Comparison of ENCODE assay signal across 8 mouse cellular contexts in the genomic region with DNA sequence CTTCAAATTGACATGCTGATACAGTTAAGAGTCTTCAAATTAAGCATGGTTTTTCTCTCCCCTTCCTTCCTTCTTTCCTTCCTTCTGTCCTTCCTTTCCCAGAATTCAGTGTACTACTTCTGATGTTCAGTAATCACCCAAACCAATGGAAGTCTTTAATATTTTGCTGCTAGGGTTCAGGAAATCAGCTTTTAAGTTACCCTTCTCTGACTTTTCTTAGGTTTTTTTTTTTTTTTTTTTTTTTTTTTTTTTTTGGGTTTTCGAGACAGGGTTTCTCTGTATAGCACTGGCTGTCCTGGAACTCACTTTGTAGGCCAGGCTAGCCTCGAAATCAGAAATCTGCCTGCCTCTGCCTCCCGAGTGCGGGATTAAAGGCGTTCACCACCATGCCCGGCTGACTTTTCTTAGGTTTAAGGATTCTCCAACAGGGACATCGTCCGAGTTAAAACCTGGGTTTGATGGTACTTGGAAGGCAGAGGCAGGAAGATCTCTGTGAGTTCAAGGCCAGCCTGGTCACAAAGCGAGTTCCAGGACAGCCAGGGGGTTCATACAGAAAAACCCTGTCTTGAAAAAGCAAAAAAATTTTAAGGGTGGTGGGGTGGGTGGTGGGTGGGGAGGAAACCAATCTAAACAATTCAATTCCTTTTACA. TPM values are rescaled to one million over a fixed set of nuclear protein-coding genes. Genes with fewer than 3 reads are reported as not detected.
A peak's percentile ranks its signal among the peaks of the same experiment; 100 is the strongest.
DNase-seq lines count a peak whose midpoint lies in the region; ATAC-seq and TF ChIP-seq lines count a peak whose summit lies in the region.

No protein-coding gene starts in this region.

- H3K4me2 ChIP-seq in limb, embryonic 11.5 days (ENCODE audit: low read depth, severe bottlenecking), result no peak overlapping the region
- peak overlapping the region; percentile 99; the same call in 1 of the 2 replicates for H3K4me2 ChIP-seq in neural tube, embryonic 14.5 days (ENCODE audit: low read depth, low read length)

- H3K4me1 ChIP-seq in cerebellum, adult 2 months (ENCODE audit: control insufficient read depth, insufficient read depth, low read length), result no peaks in the 10 kb centered on the region; the same call in 1 of the 2 replicates
- H3K4me1 ChIP-seq in megakaryocyte, embryonic 14.5 days, result peaks cover 27% of the 10 kb centered on the region
- H3K4me1 ChIP-seq in limb, embryonic 11.5 days (ENCODE audit: control insufficient read depth, insufficient read depth, low read length), result peaks cover 3% of the 10 kb centered on the region; the same call in 1 of the 2 replicates
- H3K4me1 ChIP-seq in neural tube, embryonic 14.5 days (ENCODE audit: control insufficient read depth, insufficient read depth, low read length), result peaks cover 22% of the 10 kb centered on the region

- TF ChIP-seq CTCF in cerebellum, adult 2 months (IDR thresholded peaks at IDR 0.05; ENCODE audit: borderline replicate concordance, insufficient read depth, low read depth, low read length), result no peak

- intact Hi-C loops in left cerebral cortex, postnatal 14 days (cut with DNase I), result no loop called here

- no peak overlapping the region for H3K27ac ChIP-seq in cerebellum, adult 2 months (ENCODE audit: insufficient read depth, low read length)
- H3K27ac ChIP-seq in limb, embryonic 11.5 days (replicated peaks; ENCODE audit: low read depth, low read length), result no peak overlapping the region
- no peak overlapping the region for H3K27ac ChIP-seq in neural tube, embryonic 14.5 days (ENCODE audit: low read depth, low read length)

- peaks cover 18% of the 10 kb centered on the region; the same call in 1 of the 2 replicates for H3K9me3 ChIP-seq in megakaryocyte, embryonic 14.5 days
- no peaks in the 10 kb centered on the region for H3K9me3 ChIP-seq in limb, embryonic 11.5 days (ENCODE audit: control insufficient read depth, low read length)
- no peaks in the 10 kb centered on the region for H3K9me3 ChIP-seq in neural tube, embryonic 14.5 days (ENCODE audit: control insufficient read depth, low read length)

- peaks cover 2% of the 10 kb centered on the region for H3K36me3 ChIP-seq in megakaryocyte, embryonic 14.5 days (replicated peaks; ENCODE audit: low read length)
- H3K36me3 ChIP-seq in limb, embryonic 11.5 days (ENCODE audit: control insufficient read depth, insufficient read depth, low read length), result no peaks in the 10 kb centered on the region
- H3K36me3 ChIP-seq in neural tube, embryonic 14.5 days (ENCODE audit: control insufficient read depth, insufficient read depth, low read length), result no peaks in the 10 kb centered on the region

- H3K9ac ChIP-seq in limb, embryonic 11.5 days (ENCODE audit: low read length), result no peak overlapping the region
- H3K9ac ChIP-seq in neural tube, embryonic 14.5 days (replicated peaks; ENCODE audit: low read depth, low read length), result 0 out of 2 replicates have a peak overlapping the region, but pooled peaks have one; percentile 25

- 93% methylated on average over 9 of the region's 9 CpGs for WGBS in cerebellum, adult 2 months
- WGBS in limb, embryonic 11.5 days, result 96% methylated on average over 8 of the region's 9 CpGs
- 92% methylated on average over 8 of the region's 9 CpGs for WGBS in neural tube, embryonic 14.5 days

- H3K27me3 ChIP-seq in cerebellum, adult 2 months (ENCODE audit: control insufficient read depth, insufficient read depth, low read length), result no peaks in the 10 kb centered on the region
- H3K27me3 ChIP-seq in megakaryocyte, embryonic 14.5 days (replicated peaks), result no peaks in the 10 kb centered on the region
- no peaks in the 10 kb centered on the region for H3K27me3 ChIP-seq in limb, embryonic 11.5 days (ENCODE audit: control insufficient read depth, insufficient read depth, low read length)
- no peaks in the 10 kb centered on the region; the same call in 1 of the 2 replicates for H3K27me3 ChIP-seq in neural tube, embryonic 14.5 days (ENCODE audit: control insufficient read depth, insufficient read depth, low read length)

- TF ChIP-seq POLR2A in cerebellum, adult 2 months (IDR thresholded peaks at IDR 0.05; ENCODE audit: borderline replicate concordance, insufficient read depth, low read length), result no peak

- no peak for ATAC-seq in megakaryocyte, adult 5-6 weeks (ENCODE audit: poor library complexity, severe bottlenecking)
- no peak for ATAC-seq in limb, embryonic 11.5 days (ENCODE audit: insufficient number of reproducible peaks, low FRiP score, low TSS enrichment, low read depth)
- ATAC-seq in neural tube, embryonic 14.5 days (ENCODE audit: low read depth), result no peak

- DNase-seq in cerebellum, adult 2 months, result peak in 1 of 2 experiments; percentile 26
- DNase-seq in cerebellum, adult 8-10 months, result no peak
- DNase-seq in limb, embryonic 11.5 days (ENCODE audit: low spot score), result peak; percentile 29
- DNase-seq in frontal cortex, postnatal 14 days (ENCODE audit: low spot score in 2 of 2), result no peak
- DNase-seq in left cerebral cortex, postnatal 14 days (ENCODE audit: low spot score in 2 of 2), result no peak

- H3K4me3 ChIP-seq in cerebellum, adult 2 months (replicated peaks; ENCODE audit: insufficient read depth, low read depth, low read length), result peak overlapping the region; percentile 9
- peak overlapping the region; percentile 99 for H3K4me3 ChIP-seq in megakaryocyte, embryonic 14.5 days (replicated peaks)
- no peak overlapping the region for H3K4me3 ChIP-seq in limb, embryonic 11.5 days (ENCODE audit: low read depth, low read length)
- H3K4me3 ChIP-seq in neural tube, embryonic 14.5 days (ENCODE audit: low read depth, low read length), result no peak overlapping the region

RNA-seq across cellular contexts. Expression of a gene that starts 0.9 kb away (rescaled TPM):
- polyA plus RNA-seq in cerebellum, adult 2 months (2012; rRNA removed), result 62.4 and 64.0 TPM in 2 replicates
- 6.7 and 8.8 TPM in 2 replicates for polyA plus RNA-seq in megakaryocyte, embryonic 14.5 days (2012; ENCODE audit: insufficient read depth, low replicate concordance)
- total RNA-seq in megakaryocyte, adult 5-6 weeks (2015), result 40.5 and 44.3 TPM in 2 replicates
- total RNA-seq in megakaryocyte, adult 5-6 weeks (2017), result 31.0 and 35.2 TPM in 2 replicates
- 49.2 and 51.2 TPM in 2 replicates for polyA plus RNA-seq in limb, embryonic 11.5 days (2014; fragmentation: Nextera tagmentation; extraction: Ambion mirVana)
- 53.5 and 54.7 TPM in 2 replicates for polyA plus RNA-seq in neural tube, embryonic 14.5 days (2014; fragmentation: Nextera tagmentation; extraction: Ambion mirVana)
- 100 to 1,000 TPM; 116 to 118 TPM for total RNA-seq in left cerebral cortex, postnatal 14 days (2021)

RNA-seq across cellular contexts. Expression of a gene that starts 24.5 kb away (rescaled TPM):
- 57.2 and 60.3 TPM in 2 replicates for polyA plus RNA-seq in cerebellum, adult 2 months (2012; rRNA removed)
- polyA plus RNA-seq in megakaryocyte, embryonic 14.5 days (2012; ENCODE audit: insufficient read depth, low replicate concordance), result 0.71 and 1.1 TPM in 2 replicates
- total RNA-seq in megakaryocyte, adult 5-6 weeks (2015), result 22.0 and 24.6 TPM in 2 replicates
- 34.3 and 34.4 TPM in 2 replicates for total RNA-seq in megakaryocyte, adult 5-6 weeks (2017)
- polyA plus RNA-seq in limb, embryonic 11.5 days (2014; fragmentation: Nextera tagmentation; extraction: Ambion mirVana), result 18.0 and 18.9 TPM in 2 replicates
- 40.4 and 46.0 TPM in 2 replicates for polyA plus RNA-seq in neural tube, embryonic 14.5 days (2014; fragmentation: Nextera tagmentation; extraction: Ambion mirVana)
- 100 to 1,000 TPM; 103 to 106 TPM for total RNA-seq in left cerebral cortex, postnatal 14 days (2021)

RNA-seq across cellular contexts. Expression of a gene that starts 24.5 kb away (rescaled TPM):
- 84.3 and 88.6 TPM in 2 replicates for polyA plus RNA-seq in cerebellum, adult 2 months (2012; rRNA removed)
- polyA plus RNA-seq in megakaryocyte, embryonic 14.5 days (2012; ENCODE audit: insufficient read depth, low replicate concordance), result 24.7 TPM in 1 of 2 replicates, not detected in the other
- total RNA-seq in megakaryocyte, adult 5-6 weeks (2015), result 98.7 and 109 TPM in 2 replicates
- 88.8 and 107 TPM in 2 replicates for total RNA-seq in megakaryocyte, adult 5-6 weeks (2017)
- 167 and 169 TPM in 2 replicates for polyA plus RNA-seq in limb, embryonic 11.5 days (2014; fragmentation: Nextera tagmentation; extraction: Ambion mirVana)
- polyA plus RNA-seq in neural tube, embryonic 14.5 days (2014; fragmentation: Nextera tagmentation; extraction: Ambion mirVana), result 78.5 and 94.1 TPM in 2 replicates
- total RNA-seq in left cerebral cortex, postnatal 14 days (2021), result 10 to 100 TPM; 24.0 to 25.1 TPM

Comparison
In these comparisons a context has a peak if more than half of its experiments do, and no peak if none do; other contexts are left out.
1. H3K4me3 ChIP-seq: peak in cerebellum, adult 2 months (single experiment) and megakaryocyte, embryonic 14.5 days (single experiment); none in limb, embryonic 11.5 days (single experiment) and neural tube, embryonic 14.5 days (single experiment).